Mouse (Mus musculus) stomach, postnatal 0 days (tissue): Measurements from ENCODE around the gene Derl3.

Experiments used
- CTCF ChIP-seq: IDR thresholded peaks from 2 replicates; pipeline ENCODE4 v1.5.1; 2016; ENCODE audit warnings: antibody characterized with exemption, low read depth, mild to moderate bottlenecking, moderate library complexity
- EP300 ChIP-seq: optimal IDR thresholded peaks from 2 replicates; pipeline ENCODE3; 2016; ENCODE audit warnings: antibody characterized with exemption

DNA sequence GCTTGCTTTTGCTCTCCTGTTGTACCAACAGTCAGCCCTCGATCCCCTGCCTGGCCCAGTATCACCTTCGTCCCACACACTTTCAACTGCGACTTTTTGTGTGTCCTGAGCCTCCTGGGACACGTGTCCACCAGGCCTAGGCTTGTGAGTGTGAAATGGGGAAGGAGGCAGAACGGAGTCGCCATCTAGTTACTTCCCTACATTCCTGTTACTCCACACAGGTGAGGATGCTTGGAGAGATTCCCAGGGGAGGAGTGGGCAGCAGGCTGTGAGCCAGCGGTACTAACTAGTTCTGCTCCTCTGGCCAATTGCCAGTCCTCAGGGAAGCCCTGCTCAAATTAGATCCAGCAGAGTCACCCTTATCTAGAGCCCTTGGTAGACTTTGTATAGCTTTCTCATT, 32.5 kb upstream of the Derl3 start:
- TF ChIP-seq CTCF (no peak), EP300 (no peak)
